Mouse (Mus musculus) MEL (cell line): ENCODE measurements around the gene Slc12a6. TPM values are rescaled to one million over a fixed set of nuclear protein-coding genes. Genes with fewer than 3 reads are reported as not detected.
A peak's percentile ranks its signal among the peaks of the same experiment; 100 is the strongest.

Source experiments
- DNase-seq: peaks from one replicate; pipeline ENCODE4 v3.0.0; 2011; ENCODE audit warnings: low read depth, low spot score
- H3K27ac ChIP-seq: 2 replicates; pipeline ENCODE4 v1.5.1; 2012; ENCODE audit warnings: low read depth, mild to moderate bottlenecking, control low read depth, low read length, moderate library complexity; ENCODE audit not compliant: control insufficient read depth
- H3K27me3 ChIP-seq, 2 experiments: fragments of 150-350 bp in 1 of 2; sonication (generic) in 1 of 2; 2 replicates each; pipeline ENCODE4 v1.6.1; 2012; ENCODE audit warnings: low read length in 2 of 2, mild to moderate bottlenecking in 2 of 2, improper control_type of control experiment in 1 of 2, moderate library complexity in 1 of 2; ENCODE audit not compliant: insufficient read depth in 2 of 2, control insufficient read depth in 1 of 2
- H3K36me3 ChIP-seq, 2 experiments: 2 replicates each; pipeline ENCODE4 v1.6.1; 2012 to 2014; ENCODE audit warnings: low read length in 2 of 2, improper control_type of control experiment in 1 of 2, inconsistent platforms in 1 of 2, mild to moderate bottlenecking in 1 of 2; ENCODE audit not compliant: insufficient read depth in 2 of 2, control insufficient read depth in 1 of 2
- H3K4me1 ChIP-seq, 2 experiments: fragments of 150-350 bp in 1 of 2; sonication (generic) in 1 of 2; 2 replicates each; pipeline ENCODE4 v1.6.1; 2012; ENCODE audit warnings: low read length in 2 of 2, improper control_type of control experiment in 1 of 2, mild to moderate bottlenecking in 1 of 2; ENCODE audit not compliant: insufficient read depth in 2 of 2, control insufficient read depth in 1 of 2
- H3K4me3 ChIP-seq, 2 experiments: fragments of 150-350 bp in 1 of 2; sonication (generic) in 1 of 2; 2 replicates each; pipeline ENCODE4 v1.5.1; 2012; ENCODE audit warnings: low read depth in 2 of 2, low read length in 2 of 2, mild to moderate bottlenecking in 2 of 2, moderate library complexity in 2 of 2, control low read depth in 1 of 2, improper control_type of control experiment in 1 of 2; ENCODE audit not compliant: control insufficient read depth in 1 of 2, insufficient read depth in 1 of 2
- H3K79me2 ChIP-seq: 2 replicates; pipeline ENCODE4 v1.6.1; 2012; ENCODE audit warnings: mild to moderate bottlenecking, low read length, moderate library complexity; ENCODE audit not compliant: control insufficient read depth, poor library complexity, insufficient read depth
- H3K9ac ChIP-seq: 2 replicates; pipeline ENCODE4 v1.6.1; 2012; ENCODE audit warnings: low read depth, mild to moderate bottlenecking, control low read depth, low read length, moderate library complexity; ENCODE audit not compliant: control insufficient read depth, poor library complexity, severe bottlenecking
- H3K9me3 ChIP-seq: fragments of 150-350 bp; sonication (generic); replicated peaks from 2 replicates; pipeline ENCODE4 v1.6.1; 2012; ENCODE audit warnings: mild to moderate bottlenecking, low read length, improper control_type of control experiment, moderate library complexity; ENCODE audit not compliant: insufficient read depth
- BHLHE40 ChIP-seq: IDR thresholded peaks from 2 replicates; pipeline ENCODE4 v1.6.1; 2012; ENCODE audit warnings: low read depth, mild to moderate bottlenecking, inconsistent platforms, low read length, improper control_type of control experiment, borderline replicate concordance
- CHD2 ChIP-seq: IDR thresholded peaks from 2 replicates; pipeline ENCODE4 v1.6.1; 2011; ENCODE audit warnings: low read length, improper control_type of control experiment
- CTCF ChIP-seq, 3 experiments: IDR thresholded peaks in 2 of 3; conservative IDR thresholded peaks in 1 of 3; 2 replicates each; pipeline ENCODE4 v1.5.1; 2011 to 2012; ENCODE audit warnings: low read length in 3 of 3, low read depth in 2 of 3, mild to moderate bottlenecking in 2 of 3, improper control_type of control experiment in 1 of 3, inconsistent platforms in 1 of 3, mixed read lengths in 1 of 3, moderate library complexity in 1 of 3; ENCODE audit not compliant: control insufficient read depth in 1 of 3, insufficient read depth in 1 of 3, poor library complexity in 1 of 3, severe bottlenecking in 1 of 3
- E2F4 ChIP-seq: IDR thresholded peaks from 2 replicates; pipeline ENCODE4 v1.6.1; 2011; ENCODE audit warnings: low read depth, low read length, improper control_type of control experiment, borderline replicate concordance
- ELF1 ChIP-seq: IDR thresholded peaks from 2 replicates; pipeline ENCODE4 v1.6.1; 2014; ENCODE audit warnings: low read depth, mild to moderate bottlenecking, inconsistent platforms, low read length, improper control_type of control experiment, moderate library complexity
- EP300 ChIP-seq, 2 experiments: IDR thresholded peaks; 2 replicates each; pipeline ENCODE4 v1.6.1; 2011; ENCODE audit warnings: improper control_type of control experiment in 2 of 2, low read length in 2 of 2, low read depth in 1 of 2, mild to moderate bottlenecking in 1 of 2
- ETS1 ChIP-seq: IDR thresholded peaks from 2 replicates; pipeline ENCODE4 v1.6.1; 2012; ENCODE audit warnings: low read depth, mild to moderate bottlenecking, inconsistent platforms, low read length, improper control_type of control experiment, moderate library complexity
- GATA1 ChIP-seq: IDR thresholded peaks from 2 replicates; pipeline ENCODE4 v1.6.1; 2011; ENCODE audit warnings: low read depth, low read length, improper control_type of control experiment
- HCFC1 ChIP-seq: IDR thresholded peaks from 2 replicates; pipeline ENCODE4 v1.6.1; 2012; ENCODE audit warnings: low read depth, mild to moderate bottlenecking, inconsistent platforms, low read length, improper control_type of control experiment, moderate library complexity
- JUND ChIP-seq: IDR thresholded peaks from 2 replicates; pipeline ENCODE4 v1.6.1; 2011; ENCODE audit warnings: low read depth, mild to moderate bottlenecking, improper control_type of control experiment, low read length
- KAT2A ChIP-seq: conservative IDR thresholded peaks from 2 replicates; pipeline ENCODE4 v1.6.1; 2012; ENCODE audit warnings: low read depth, low read length, improper control_type of control experiment, inconsistent platforms
- MAFK ChIP-seq: IDR thresholded peaks from 2 replicates; pipeline ENCODE4 v1.6.1; 2011; ENCODE audit warnings: low read depth, mild to moderate bottlenecking, low read length, improper control_type of control experiment, borderline replicate concordance
- MAX ChIP-seq: IDR thresholded peaks from 2 replicates; pipeline ENCODE4 v1.6.1; 2011; ENCODE audit warnings: low read length, improper control_type of control experiment
- MAZ ChIP-seq: IDR thresholded peaks from 2 replicates; pipeline ENCODE4 v1.6.1; 2012; ENCODE audit warnings: low read depth, mild to moderate bottlenecking, inconsistent platforms, low read length, improper control_type of control experiment
- MEF2A ChIP-seq: IDR thresholded peaks from 2 replicates; pipeline ENCODE4 v1.6.1; 2014; ENCODE audit warnings: low read depth, mild to moderate bottlenecking, inconsistent platforms, low read length, improper control_type of control experiment; ENCODE audit not compliant: poor library complexity, insufficient replicate concordance, severe bottlenecking; ENCODE audit errors: extremely low read depth
- MYB ChIP-seq: IDR thresholded peaks from 2 replicates; pipeline ENCODE4 v1.6.1; 2011; ENCODE audit warnings: mild to moderate bottlenecking, low read depth, low read length, improper control_type of control experiment
- MYC ChIP-seq: IDR thresholded peaks from 2 replicates; pipeline ENCODE4 v1.6.1; 2011; ENCODE audit warnings: low read depth, mild to moderate bottlenecking, low read length, improper control_type of control experiment, moderate library complexity
- NELFE ChIP-seq: IDR thresholded peaks from 2 replicates; pipeline ENCODE4 v1.6.1; 2011; ENCODE audit warnings: low read depth, low read length, improper control_type of control experiment
- NRF1 ChIP-seq: IDR thresholded peaks from 2 replicates; pipeline ENCODE4 v1.6.1; 2014; ENCODE audit warnings: low read depth, mild to moderate bottlenecking, inconsistent platforms, low read length, improper control_type of control experiment, moderate library complexity; ENCODE audit not compliant: poor library complexity, insufficient read depth, severe bottlenecking
- POLR2A ChIP-seq, 2 experiments: IDR thresholded peaks; 2 replicates each; pipeline ENCODE4 v1.6.1; 2011 to 2012; ENCODE audit warnings: low read length in 2 of 2, mild to moderate bottlenecking in 2 of 2, control low read depth in 1 of 2, improper control_type of control experiment in 1 of 2, low read depth in 1 of 2, moderate library complexity in 1 of 2; ENCODE audit not compliant: control insufficient read depth in 1 of 2, insufficient read depth in 1 of 2, poor library complexity in 1 of 2
- POLR2AphosphoS2 ChIP-seq: IDR thresholded peaks from 2 replicates; pipeline ENCODE4 v1.6.1; 2011; ENCODE audit warnings: low read length, improper control_type of control experiment
- POLR2AphosphoS5 ChIP-seq: IDR thresholded peaks from 2 replicates; pipeline ENCODE4 v1.6.1; 2012; ENCODE audit warnings: low read depth, borderline replicate concordance, mild to moderate bottlenecking, inconsistent platforms, low read length, moderate library complexity, mixed read lengths
- RAD21 ChIP-seq: IDR thresholded peaks from 2 replicates; pipeline ENCODE4 v1.6.1; 2011; ENCODE audit warnings: mild to moderate bottlenecking, low read depth, low read length, improper control_type of control experiment
- SIN3A ChIP-seq: IDR thresholded peaks from 2 replicates; pipeline ENCODE4 v1.6.1; 2012; ENCODE audit warnings: low read length, improper control_type of control experiment, inconsistent platforms
- SMC3 ChIP-seq: IDR thresholded peaks from 2 replicates; pipeline ENCODE4 v1.6.1; 2011; ENCODE audit warnings: low read depth, low read length, improper control_type of control experiment
- TBP ChIP-seq: IDR thresholded peaks from 2 replicates; pipeline ENCODE4 v1.8.0; 2011; ENCODE audit warnings: low read depth, low read length, improper control_type of control experiment
- UBTF ChIP-seq: IDR thresholded peaks from 2 replicates; pipeline ENCODE4 v1.6.1; 2012; ENCODE audit warnings: low read depth, mild to moderate bottlenecking, inconsistent platforms, low read length, improper control_type of control experiment, moderate library complexity, borderline replicate concordance; ENCODE audit not compliant: insufficient read depth
- USF2 ChIP-seq, 2 experiments: IDR thresholded peaks; 2 replicates each; pipeline ENCODE4 v1.6.1; 2011 to 2012; ENCODE audit warnings: improper control_type of control experiment in 2 of 2, low read length in 2 of 2, borderline replicate concordance in 1 of 2, inconsistent platforms in 1 of 2, low read depth in 1 of 2, mild to moderate bottlenecking in 1 of 2; ENCODE audit not compliant: insufficient read depth in 1 of 2
- ZC3H11A ChIP-seq: IDR thresholded peaks from 2 replicates; pipeline ENCODE4 v1.6.1; 2012; ENCODE audit warnings: low read depth, mild to moderate bottlenecking, inconsistent platforms, low read length, improper control_type of control experiment
- ZKSCAN1 ChIP-seq: IDR thresholded peaks from 2 replicates; pipeline ENCODE4 v1.6.1; 2012; ENCODE audit warnings: low read depth, mild to moderate bottlenecking, inconsistent platforms, low read length, improper control_type of control experiment, moderate library complexity
- ZMIZ1 ChIP-seq: IDR thresholded peaks from 2 replicates; pipeline ENCODE4 v1.6.1; 2012; ENCODE audit warnings: low read depth, mild to moderate bottlenecking, inconsistent platforms, low read length, improper control_type of control experiment, moderate library complexity
- ZNF384 ChIP-seq: IDR thresholded peaks from 2 replicates; pipeline ENCODE4 v1.6.1; 2012; ENCODE audit warnings: low read depth, mild to moderate bottlenecking, inconsistent platforms, low read length, improper control_type of control experiment
- polyA plus RNA-seq, 2 experiments: library from polyadenylated mRNA; stranded (reverse) in 1 of 2; unstranded in 1 of 2; fragments of >175 nt in 1 of 2; fragments of >200 nt in 1 of 2; gene quantifications; 2 replicates each; pipeline versions ENCODE4 v1.2.1 to v1.2.4; 2012; ENCODE audit warnings: low replicate concordance in 2 of 2, low read depth in 1 of 2; ENCODE audit not compliant: insufficient read length in 2 of 2, insufficient read depth in 1 of 2, missing spikeins in 1 of 2
- total RNA-seq: library from RNA; depleted of rRNA; stranded (reverse); fragments of 300-350 nt; gene quantifications from 2 replicates; pipeline ENCODE4 v1.2.3, GENCODE M21; 2012

The Slc12a6 gene
- total and polyA plus RNA-seq, 3 experiments = 20.4 to 21.2 TPM; not detected in 1

GRCm38 (mm10) chr2:112261748-112262653 is 3.6 kb upstream of the Slc12a6 start, which contains the start of gene Nop10 (continued):
- TF ChIP-seq MYC = peak; percentile 99
- TF ChIP-seq, all 39 proteins: peak for 24

GRCm38 (mm10) chr2:112262779-112263295 is 2.8 kb upstream of the Slc12a6 start:
- Histone ChIP-seq H3K27me3 (no peaks in the 10 kb centered on the region), H3K36me3 (peaks cover 3 to 15% of the 10 kb centered on the region in 2 experiments; a peak in 3 of 4 replicates), H3K9me3 (no peaks in the 10 kb centered on the region), H3K4me3 (peak overlapping the region; percentile 79 to 91), H3K4me1 (peaks cover 5 to 8% of the 10 kb centered on the region in 2 experiments; a peak in 2 of 4 replicates), H3K79me2 (peaks cover 28% of the 10 kb centered on the region), H3K9ac (peak overlapping the region; percentile 86), H3K27ac (peak overlapping the region; percentile 97)
- peak; percentile 86 for DNase-seq
- TF ChIP-seq MYB (no peak), POLR2A (IDR thresholded peaks at IDR 0.05; ENCODE audit: control insufficient read depth in 1 of 2, insufficient read depth in 1 of 2, low read depth in 1 of 2, low read length in 2 of 2, poor library complexity in 1 of 2) (no peak), BHLHE40 (no peak), MAFK (no peak), MAZ (no peak), SIN3A (peak; percentile 67), ETS1 (0 out of 2 replicates have a peak, but pooled peaks have one; percentile 2), NRF1 (no peak), GATA1 (0 out of 2 replicates have a peak, but pooled peaks have one; percentile 8), NELFE (no peak), ZNF384 (peak; percentile 62; the same call in 1 of the 2 replicates), RAD21 (peak; percentile 81), ZC3H11A (peak; percentile 62), ELF1 (no peak), KAT2A (no peak), ZKSCAN1 (no peak), POLR2AphosphoS2 (no peak), JUND (no peak), ZMIZ1 (no peak), MAX (no peak), USF2 (IDR thresholded peaks at IDR 0.05; ENCODE audit: borderline replicate concordance in 1 of 2, insufficient read depth in 1 of 2, low read depth in 1 of 2, low read length in 2 of 2) (no peak), CHD2 (no peak), CTCF (IDR thresholded peaks at IDR 0.05 in 2 of 3, conservative IDR thresholded peaks at IDR 0.05 in 1 of 3; ENCODE audit: control insufficient read depth in 1 of 3, insufficient read depth in 1 of 3, low read depth in 2 of 3, low read length in 3 of 3, poor library complexity in 1 of 3, severe bottlenecking in 1 of 3) (peak; percentile 21 to 81 (median 38); a peak in 5 of 6 replicates), HCFC1 (no peak), EP300 (IDR thresholded peaks at IDR 0.05; ENCODE audit: low read depth in 1 of 2, low read length in 2 of 2) (no peak), UBTF (no peak), SMC3 (peak; percentile 76), MEF2A (no peak), POLR2AphosphoS5 (no peak), E2F4 (no peak), MYC (0 out of 2 replicates have a peak, but pooled peaks have one; percentile 41), TBP (0 out of 2 replicates have a peak, but pooled peaks have one; percentile 18)
